Mouse (Mus musculus) stomach, embryonic 16.5 days (tissue): Measurements from ENCODE around the gene Naa40. TPM values are rescaled to one million over a fixed set of nuclear protein-coding genes. Genes with fewer than 3 reads are reported as not detected.

Experiments used
- ATAC-seq: fragments of 200-750 bp; cut with Nextera tagmentation; 2 replicates; pipeline ENCODE4 v1.8.0; 2017; ENCODE audit warnings: moderate number of reproducible peaks, moderate TSS enrichment; ENCODE audit not compliant: insufficient read depth, low FRiP score
- H3K27ac ChIP-seq: fragments of 300-500 bp; sonication (generic); 2 replicates; pipeline ENCODE4 v1.5.1; 2014; ENCODE audit warnings: low read length
- H3K27me3 ChIP-seq: fragments of 300-500 bp; sonication (generic); 2 replicates; pipeline ENCODE4 v1.6.1; 2014; ENCODE audit warnings: low read length, control low read depth, mixed read lengths; ENCODE audit not compliant: control insufficient read depth, insufficient read depth
- H3K36me3 ChIP-seq: fragments of 300-500 bp; sonication (generic); 2 replicates; pipeline ENCODE4 v1.6.1; 2014; ENCODE audit warnings: low read length; ENCODE audit not compliant: control insufficient read depth, insufficient read depth
- H3K4me1 ChIP-seq: fragments of 300-500 bp; sonication (generic); 2 replicates; pipeline ENCODE4 v1.6.1; 2014; ENCODE audit warnings: low read length, control low read depth, mixed read lengths; ENCODE audit not compliant: control insufficient read depth, insufficient read depth
- H3K4me2 ChIP-seq: fragments of 300-500 bp; sonication (generic); 2 replicates; pipeline ENCODE4 v1.6.1; 2014; ENCODE audit warnings: low read depth, low read length, mixed read lengths
- H3K4me3 ChIP-seq: fragments of 300-500 bp; sonication (generic); replicated peaks from 2 replicates; pipeline ENCODE4 v1.5.1; 2014; ENCODE audit warnings: mild to moderate bottlenecking, low read length
- H3K9ac ChIP-seq: fragments of 300-500 bp; sonication (generic); 2 replicates; pipeline ENCODE4 v1.6.1; 2014; ENCODE audit warnings: low read length
- H3K9me3 ChIP-seq: fragments of 300-500 bp; sonication (generic); replicated peaks from 2 replicates; pipeline ENCODE4 v1.6.1; 2016; ENCODE audit warnings: low read length, control low read depth; ENCODE audit not compliant: control insufficient read depth
- WGBS: fragments of 180-500 bp; shearing (Covaris S2); extraction: QIAGEN DNeasy Blood & Tissue Kit; methylation state at CpG from one replicate; pipeline ENCODE4 v1.1.7; 2014; 5-methylcytosine and 5-hydroxymethylcytosine counted together
- polyA plus RNA-seq: library from polyadenylated mRNA; unstranded; fragments of >200 nt; fragmentation: Nextera tagmentation; extraction: Ambion mirVana; gene quantifications from 2 replicates; pipeline ENCODE4 v1.2.1, GENCODE M21; 2015

The Naa40 gene
- polyA plus RNA-seq, 1 experiment from 2014 or later: 50.4 TPM

- peaks cover 24% of the 10 kb centered on the region for H3K4me1 ChIP-seq
- H3K4me3 ChIP-seq: no peak overlapping the region
- peak overlapping the region; percentile 19; the same call in 1 of the 2 replicates for H3K27ac ChIP-seq
- H3K36me3 ChIP-seq: peaks cover 26% of the 10 kb centered on the region; the same call in 1 of the 2 replicates
- no peak; the same call in 1 of the 2 replicates for ATAC-seq
- WGBS: 54% methylated on average over 7 of the region's 7 CpGs
- H3K9me3 ChIP-seq: 0 out of 2 replicates have a peak, but pooled peaks cover 5% of the 10 kb centered on the region
- H3K9ac ChIP-seq: no peak overlapping the region
- H3K27me3 ChIP-seq: no peaks in the 10 kb centered on the region
- H3K4me2 ChIP-seq: no peak overlapping the region
These were observed 35.2 kb upstream of the Naa40 start for GRCm38 (mm10) chr19:7276053-7276659.

DNA sequence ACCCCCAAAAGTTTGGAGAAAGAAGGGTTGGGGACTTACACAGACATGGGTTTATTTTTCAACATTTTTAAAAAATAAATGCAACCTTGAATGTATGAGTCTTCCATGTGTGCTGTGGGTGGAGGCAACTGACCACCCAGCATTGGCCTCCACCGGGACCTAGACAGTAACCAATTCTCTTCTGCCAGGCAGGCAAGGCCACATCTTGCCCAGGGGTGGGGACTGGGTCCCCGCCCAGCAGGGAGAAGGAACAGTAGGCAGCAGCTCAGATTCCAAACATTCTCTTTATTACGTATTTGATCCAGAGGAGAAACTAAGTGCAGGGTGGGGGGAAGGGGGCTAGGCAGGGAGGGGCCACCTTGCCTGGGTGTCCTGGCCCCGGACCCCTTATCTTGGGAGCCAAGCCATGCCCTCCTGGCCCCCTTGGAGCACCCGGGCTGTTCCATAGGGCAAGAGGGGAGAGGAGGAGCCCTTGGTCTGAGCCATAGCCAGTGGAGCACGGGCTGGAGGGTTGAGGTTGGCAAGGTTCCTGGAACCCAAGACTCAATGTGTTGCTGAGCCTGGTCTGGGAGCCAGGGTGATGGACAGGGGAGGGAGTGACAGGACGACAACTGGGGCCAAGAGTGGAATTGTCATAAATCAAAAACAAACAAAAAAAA is 34.3 kb upstream of the Naa40 start:
- H3K9me3 ChIP-seq: 0 out of 2 replicates have a peak, but pooled peaks cover 5% of the 10 kb centered on the region
- ATAC-seq: no peak
- peak overlapping the region; percentile 50; the same call in 1 of the 2 replicates for H3K27ac ChIP-seq
- H3K4me2 ChIP-seq: no peak overlapping the region
- H3K27me3 ChIP-seq: no peaks in the 10 kb centered on the region
- peaks cover 21% of the 10 kb centered on the region for H3K4me1 ChIP-seq
- 30% methylated on average over 7 of the region's 7 CpGs for WGBS
- no peak overlapping the region for H3K9ac ChIP-seq
- no peak overlapping the region for H3K4me3 ChIP-seq
- H3K36me3 ChIP-seq: peaks cover 26% of the 10 kb centered on the region; the same call in 1 of the 2 replicates

GRCm38 (mm10) chr19:7274326-7274990 is 33.5 kb upstream of the Naa40 start:
- Histone ChIP-seq H3K9ac (0 out of 2 replicates have a peak overlapping the region, but pooled peaks have one; percentile 27), H3K27me3 (no peaks in the 10 kb centered on the region), H3K27ac (no peak overlapping the region), H3K4me3 (no peak overlapping the region), H3K4me1 (peaks cover 27% of the 10 kb centered on the region), H3K9me3 (0 out of 2 replicates have a peak, but pooled peaks cover 5% of the 10 kb centered on the region), H3K4me2 (no peak overlapping the region), H3K36me3 (peaks cover 26% of the 10 kb centered on the region; the same call in 1 of the 2 replicates)
- WGBS: 73% methylated on average over 13 of the region's 13 CpGs
- ATAC-seq: no peak

- Histone ChIP-seq H3K9me3 (0 out of 2 replicates have a peak, but pooled peaks cover 5% of the 10 kb centered on the region), H3K9ac (no peak overlapping the region), H3K27me3 (no peaks in the 10 kb centered on the region), H3K4me2 (no peak overlapping the region), H3K27ac (no peak overlapping the region), H3K4me3 (no peak overlapping the region), H3K36me3 (peaks cover 26% of the 10 kb centered on the region; the same call in 1 of the 2 replicates), H3K4me1 (peaks cover 26% of the 10 kb centered on the region)
- ATAC-seq: no peak
- 85% methylated on average over 4 of the region's 4 CpGs for WGBS
These were observed 32.5 kb upstream of the Naa40 start for GRCm38 (mm10) chr19:7273486-7273885.

DNA sequence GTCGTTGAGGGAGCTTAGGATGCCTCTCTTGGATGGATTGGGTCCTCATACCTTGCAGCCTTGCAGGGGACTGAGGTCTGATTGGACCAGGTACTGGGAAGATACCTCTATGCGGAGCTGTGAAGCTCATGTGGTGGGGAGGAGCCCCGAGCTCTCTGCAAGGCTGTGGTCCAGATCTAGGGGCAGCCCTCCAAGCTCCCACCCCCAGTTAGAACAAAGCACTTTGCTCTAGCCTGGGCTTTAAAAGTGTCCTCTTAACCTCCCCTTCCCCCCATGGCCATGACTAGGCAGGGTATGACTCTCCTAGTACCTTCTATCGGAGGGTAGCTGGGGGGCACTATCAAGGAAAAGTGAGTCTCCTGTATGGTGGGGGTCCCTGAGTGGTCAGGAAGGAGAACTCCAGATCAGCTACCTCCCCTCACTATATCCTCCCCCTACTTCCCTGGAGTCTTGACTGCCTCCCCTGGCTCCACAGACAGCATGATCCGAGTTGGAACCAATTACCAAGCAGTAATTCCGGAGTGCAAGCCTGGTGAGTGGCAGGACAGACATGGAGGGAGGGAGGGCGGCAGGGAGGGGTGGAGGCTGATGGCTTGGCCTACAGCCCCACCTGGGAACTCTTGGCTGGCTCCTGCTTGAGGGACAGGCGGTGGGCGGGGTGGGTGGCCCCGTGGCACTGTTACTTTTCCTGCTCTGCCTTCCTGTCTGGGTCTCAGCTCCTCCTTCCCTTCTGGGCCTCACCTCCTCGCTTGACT is 28.5 kb upstream of the Naa40 start:
- peak overlapping the region; percentile 89 for H3K9ac ChIP-seq
- WGBS: 10% methylated on average over 11 of the region's 11 CpGs
- peak overlapping the region; percentile 76 for H3K4me3 ChIP-seq
- peak overlapping the region; percentile 86 for H3K4me2 ChIP-seq
- 0 out of 2 replicates have a peak, but pooled peaks cover 5% of the 10 kb centered on the region for H3K9me3 ChIP-seq
- H3K4me1 ChIP-seq: peaks cover 48% of the 10 kb centered on the region
- H3K27me3 ChIP-seq: no peaks in the 10 kb centered on the region
- H3K36me3 ChIP-seq: peaks cover 16% of the 10 kb centered on the region; the same call in 1 of the 2 replicates
- H3K27ac ChIP-seq: 0 out of 2 replicates have a peak overlapping the region, but pooled peaks have one; percentile 25
- no peak for ATAC-seq

- Histone ChIP-seq H3K27ac (peak overlapping the region; percentile 77), H3K4me2 (peak overlapping the region; percentile 86), H3K4me1 (peaks cover 51% of the 10 kb centered on the region), H3K9ac (peak overlapping the region; percentile 89), H3K36me3 (peaks cover 9% of the 10 kb centered on the region; the same call in 1 of the 2 replicates), H3K4me3 (peak overlapping the region; percentile 76), H3K27me3 (no peaks in the 10 kb centered on the region), H3K9me3 (0 out of 2 replicates have a peak, but pooled peaks cover 4% of the 10 kb centered on the region)
- under 1% methylated on average over 30 of the region's 30 CpGs for WGBS
- ATAC-seq: no peak
These were observed 27.7 kb upstream of the Naa40 start for GRCm38 (mm10) chr19:7268722-7269090.

DNA sequence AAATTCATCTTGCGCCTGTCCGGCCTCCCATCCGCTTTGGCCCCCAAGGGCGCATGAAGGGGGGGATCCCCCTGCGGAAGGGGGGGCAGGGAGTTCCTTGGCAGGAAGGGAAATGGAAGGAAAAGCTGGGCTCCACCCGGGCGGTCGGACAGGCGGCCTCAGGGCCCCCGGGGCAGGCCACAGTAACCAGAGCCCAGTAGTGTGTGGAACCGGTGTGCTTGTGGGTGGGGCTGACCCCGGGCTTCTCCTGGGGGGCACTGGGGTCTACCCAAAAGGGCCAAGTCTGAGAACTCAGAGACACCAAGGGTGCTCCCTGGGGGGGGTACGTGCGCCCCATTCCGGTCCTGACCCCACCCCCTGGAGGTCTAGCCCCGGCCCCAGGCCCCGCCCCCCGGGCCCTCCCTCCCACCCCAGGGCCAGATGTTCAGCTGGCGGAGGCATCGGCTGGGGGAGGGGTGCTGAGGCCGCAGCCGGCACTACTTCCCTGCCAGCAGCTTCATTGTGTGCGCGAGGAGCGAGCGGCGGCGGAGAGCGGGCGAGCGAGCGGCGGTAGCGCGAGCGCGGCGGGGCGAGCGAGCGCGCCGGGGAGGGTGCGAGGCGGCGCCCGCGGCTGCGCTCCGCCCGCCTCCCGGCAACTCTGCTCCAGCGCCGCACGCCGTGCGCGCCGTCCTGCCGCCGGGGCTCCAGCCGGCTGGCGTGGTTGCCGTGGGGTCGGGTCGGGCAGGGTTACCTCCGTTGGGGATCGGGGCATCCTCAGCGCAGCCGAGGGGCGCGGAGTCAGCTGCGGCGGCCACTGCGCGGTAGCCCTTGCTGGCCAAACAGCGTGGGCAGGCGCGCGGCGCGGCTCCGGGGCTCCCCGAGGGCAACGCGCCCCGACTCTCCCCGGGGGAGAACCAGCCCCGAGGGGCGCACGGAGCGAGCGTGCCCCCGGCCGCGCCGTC is 27.1 kb upstream of the Naa40 start:
- under 1% methylated on average over 58 of the region's 97 CpGs for WGBS
- no peaks in the 10 kb centered on the region for H3K9me3 ChIP-seq
- H3K4me3 ChIP-seq: peak overlapping the region; percentile 76
- H3K27ac ChIP-seq: peak overlapping the region; percentile 77
- H3K27me3 ChIP-seq: no peaks in the 10 kb centered on the region
- H3K36me3 ChIP-seq: peaks cover 3% of the 10 kb centered on the region; the same call in 1 of the 2 replicates
- peak; percentile 63 for ATAC-seq
- H3K4me1 ChIP-seq: peaks cover 51% of the 10 kb centered on the region
- H3K4me2 ChIP-seq: peak overlapping the region; percentile 86
- H3K9ac ChIP-seq: peak overlapping the region; percentile 89
